Mouse (Mus musculus) kidney, adult 9 months (tissue): Measurements from ENCODE around the gene Bcl10.
"Not testable (repeated sequence)": the region's sequence is repeated elsewhere in the genome, so short reads cannot be mapped to it uniquely, and the experiment has no call there.

Experiments used
- DNase-seq: peaks from one replicate; pipeline ENCODE4 v3.0.0; 2022

Gene Bcl10

DNA sequence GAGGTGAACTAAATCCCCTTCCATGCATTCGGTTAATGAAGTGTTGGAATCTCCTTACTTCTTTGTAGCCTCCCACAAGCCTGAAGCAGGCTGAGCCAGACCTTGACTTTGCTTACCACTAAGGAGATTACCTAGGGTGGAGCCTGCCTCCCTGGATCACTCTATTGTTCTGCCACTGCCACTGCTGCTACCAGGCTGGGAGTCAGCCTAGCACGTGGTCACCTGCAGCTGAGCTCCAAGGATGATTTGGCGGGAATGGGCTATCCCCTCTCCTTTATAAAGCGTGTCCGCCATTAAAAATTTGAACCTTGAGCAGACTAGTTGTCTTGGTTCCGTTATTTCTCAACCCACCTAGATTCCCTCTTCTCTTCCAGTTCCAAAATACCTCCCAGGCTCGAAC lies 8.7 kb upstream of the Bcl10 start:
- DNase-seq, result not testable (repeated sequence)

DNA sequence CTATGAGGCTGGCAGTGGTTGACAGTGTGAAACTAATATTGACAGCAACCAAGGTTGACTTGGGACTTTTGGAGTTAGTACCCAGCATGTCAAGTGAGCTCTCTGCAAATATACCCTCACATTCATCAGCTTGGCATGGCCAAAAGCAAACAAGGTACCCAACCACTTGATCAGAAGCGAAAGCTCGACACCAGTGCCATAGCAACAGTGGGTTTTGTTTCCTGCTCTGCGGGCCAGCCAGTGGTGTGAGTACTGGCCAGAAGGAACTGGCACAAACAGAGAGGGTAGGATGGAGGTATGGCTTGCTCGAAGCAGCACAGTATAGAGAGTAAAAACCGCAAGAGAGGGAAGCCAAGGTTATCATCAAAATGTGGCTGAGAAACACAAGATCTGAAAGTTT lies 6.2 kb upstream of the Bcl10 start:
- DNase-seq, result no peak

DNA sequence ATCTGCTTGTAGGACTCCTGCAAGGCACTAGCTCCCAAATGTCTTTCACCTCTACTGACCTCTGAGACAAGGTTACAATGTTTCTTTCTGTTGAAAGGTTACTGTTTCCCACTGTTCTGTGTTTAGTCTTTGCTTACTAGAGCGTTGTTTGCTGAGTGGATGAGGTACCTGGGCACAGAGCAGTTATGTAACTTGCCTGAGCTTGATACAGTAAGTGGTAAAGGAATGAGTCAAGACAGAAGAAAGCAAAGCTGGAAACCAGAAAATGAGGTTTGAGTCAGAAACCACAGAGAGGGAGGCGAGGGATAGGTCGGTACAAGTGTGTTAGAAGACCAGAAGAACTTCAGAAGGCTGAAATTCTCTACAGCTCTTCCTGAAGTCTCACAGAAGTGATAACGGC lies 5.8 kb upstream of the Bcl10 start:
- DNase-seq, result peak; percentile 44

DNA sequence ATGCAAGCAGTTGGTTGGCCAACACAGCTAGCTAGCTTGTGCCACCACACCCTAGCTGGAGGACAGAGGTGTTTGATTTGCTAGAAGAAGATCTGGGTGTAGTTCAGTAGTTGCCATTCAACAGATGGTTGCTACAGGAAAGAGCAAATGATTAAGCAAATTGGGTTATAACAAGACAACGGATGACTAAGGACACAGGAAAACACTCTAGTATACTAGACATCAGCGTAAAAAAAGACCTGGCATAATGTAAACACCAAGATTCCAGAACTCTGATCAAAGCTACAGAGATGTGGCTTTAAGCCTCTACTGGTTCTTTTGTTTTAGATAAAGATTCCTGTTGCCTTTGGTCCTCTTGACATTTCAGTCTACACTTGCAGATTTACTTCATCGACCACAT lies 367 bp downstream of the Bcl10 start:
- no peak for DNase-seq

DNA sequence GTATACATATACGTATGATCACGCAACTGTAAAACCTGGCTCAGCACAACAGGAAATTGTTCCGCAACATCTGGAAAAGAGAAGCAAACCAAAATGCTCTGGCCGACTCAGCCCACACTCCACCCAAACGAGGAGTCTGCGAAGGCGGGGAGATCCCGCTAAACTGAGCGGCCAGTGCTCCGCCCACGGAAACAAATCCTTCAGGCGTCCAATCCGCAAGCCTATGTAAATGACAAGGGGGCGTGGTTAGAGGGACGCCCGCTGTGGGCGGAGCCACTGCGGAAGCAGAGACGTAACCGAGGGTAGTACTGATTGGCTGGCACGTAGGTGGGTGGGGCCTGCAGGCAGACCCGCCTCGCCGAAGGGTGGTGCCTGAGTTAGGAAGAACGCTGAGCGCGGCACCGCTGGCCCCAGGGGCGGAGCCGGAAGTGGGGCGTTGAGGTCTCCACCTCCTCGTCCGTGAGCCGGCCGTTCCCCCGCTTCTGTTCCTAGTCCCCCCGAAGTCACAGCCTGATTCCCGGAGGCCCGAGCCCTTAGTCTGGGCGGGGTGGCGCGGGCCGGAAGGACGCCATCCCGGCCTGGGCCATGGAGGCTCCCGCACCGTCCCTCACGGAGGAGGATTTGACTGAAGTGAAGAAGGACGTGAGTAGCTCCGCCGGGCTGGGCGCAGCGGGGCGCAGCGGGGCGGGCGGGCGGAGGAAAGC lies 1.4 kb downstream of the Bcl10 start:
- peak; percentile 99 for DNase-seq

DNA sequence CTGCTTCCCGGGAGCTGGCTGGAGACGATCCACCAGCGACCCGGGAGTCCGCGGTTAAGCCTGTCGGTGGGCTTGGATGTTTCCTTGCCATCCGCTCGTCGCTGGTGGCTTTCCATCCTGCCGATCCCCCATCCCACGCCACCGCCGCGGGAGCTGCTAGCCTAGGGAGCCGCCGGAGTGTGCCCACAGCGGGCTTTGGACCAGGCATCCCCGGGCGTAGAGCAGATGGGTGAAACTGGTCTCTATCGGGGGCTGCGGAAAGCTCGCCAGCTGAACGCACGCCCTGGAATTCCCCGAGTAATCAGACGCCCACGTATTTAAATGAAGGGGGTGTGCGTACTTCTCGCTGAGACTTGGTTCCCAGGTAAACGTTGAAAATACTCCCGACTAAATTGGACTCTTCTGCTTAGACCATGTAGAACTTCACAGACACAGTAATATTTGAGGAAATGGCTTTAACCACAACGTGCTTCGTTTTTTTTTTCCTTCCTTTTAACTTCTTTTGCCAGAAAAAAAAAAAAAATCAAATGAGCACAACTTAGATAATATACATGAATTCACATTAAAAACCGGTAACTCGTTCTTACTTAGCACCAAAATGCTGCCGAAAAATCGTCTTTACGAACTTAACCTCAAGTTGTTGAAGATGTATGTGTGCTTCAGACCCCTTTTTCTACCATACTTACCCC lies 2.2 kb downstream of the Bcl10 start:
- DNase-seq, result peak; percentile 56

DNA sequence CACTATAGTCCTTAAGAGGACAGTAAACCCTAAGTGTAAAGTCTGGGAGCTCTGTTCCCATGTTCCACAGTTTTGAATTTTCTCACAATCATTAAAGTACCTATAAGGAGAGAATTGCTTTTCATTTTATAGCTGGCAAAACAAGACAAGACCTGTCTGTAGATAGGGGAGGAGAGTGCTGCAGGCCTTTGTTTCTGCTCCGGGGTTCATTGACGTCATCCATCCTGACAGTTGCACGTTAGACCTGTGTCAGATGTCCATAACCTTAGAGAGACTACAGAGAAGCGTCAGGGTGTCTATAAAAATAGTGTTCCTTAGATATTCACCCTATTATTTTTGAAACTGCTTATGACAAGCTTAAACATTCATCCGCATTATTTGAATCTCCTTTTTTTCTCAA lies 2.9 kb downstream of the Bcl10 start:
- DNase-seq, result no peak

DNA sequence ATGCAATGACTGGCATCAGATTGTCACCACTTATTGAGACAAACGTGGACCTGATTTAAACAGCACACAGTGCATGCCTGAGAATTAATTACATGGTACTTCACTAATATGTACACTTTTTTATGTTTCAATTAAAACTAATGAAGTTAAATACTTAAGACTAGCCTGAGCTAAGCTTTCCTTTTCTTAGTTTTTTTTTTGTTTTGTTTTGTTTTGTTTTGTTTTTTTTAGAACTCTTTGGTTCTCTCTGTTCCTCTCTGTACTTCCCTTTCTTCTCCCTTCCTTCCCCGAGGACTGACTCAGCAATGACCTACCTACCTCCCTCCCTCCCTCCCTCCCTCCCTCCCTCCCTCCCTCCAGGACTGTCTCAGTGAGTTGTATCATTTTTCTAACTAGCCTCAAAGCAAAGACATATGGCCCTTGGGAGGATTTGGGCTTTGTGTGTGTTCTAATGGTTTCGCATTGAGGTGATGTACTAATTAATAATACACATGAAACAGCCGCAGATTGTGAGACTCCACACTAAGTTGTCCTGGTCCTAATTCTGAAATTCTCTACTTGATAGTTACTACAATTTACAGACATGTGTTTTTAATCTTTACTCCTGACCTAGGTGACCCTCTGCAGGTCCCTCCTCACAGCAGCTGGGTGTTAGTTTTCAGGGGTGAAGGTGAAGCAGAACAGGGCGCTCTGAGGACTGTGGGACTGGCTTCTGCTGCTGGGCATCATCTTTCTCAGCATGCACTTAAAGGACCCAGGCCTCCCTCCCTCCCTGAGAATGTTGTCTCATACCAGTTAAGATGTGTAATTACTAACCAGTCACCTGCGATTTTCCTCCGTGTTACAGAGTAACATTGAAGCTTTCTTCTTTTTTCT lies 7.2 kb downstream of the Bcl10 start:
- no peak for DNase-seq

DNA sequence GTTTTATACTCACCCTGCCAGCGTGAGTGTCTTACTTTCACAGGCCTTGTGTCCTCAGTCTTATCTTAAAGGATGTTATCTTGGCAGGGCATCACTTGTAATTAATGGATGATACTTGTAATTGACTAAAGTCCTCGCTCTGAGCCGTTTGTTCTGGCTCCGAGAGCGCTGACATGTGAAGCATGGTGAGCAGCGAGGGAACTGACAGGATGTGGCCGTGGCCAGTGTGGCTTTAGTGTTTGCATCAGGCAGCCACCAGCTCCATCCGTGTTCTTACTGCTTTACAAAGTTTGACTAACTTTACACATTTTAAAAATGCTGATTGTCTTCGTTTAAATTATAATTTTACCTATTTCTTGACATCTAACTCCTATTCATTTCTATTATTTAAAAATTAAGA lies 11.2 kb downstream of the Bcl10 start:
- DNase-seq, result no peak

DNA sequence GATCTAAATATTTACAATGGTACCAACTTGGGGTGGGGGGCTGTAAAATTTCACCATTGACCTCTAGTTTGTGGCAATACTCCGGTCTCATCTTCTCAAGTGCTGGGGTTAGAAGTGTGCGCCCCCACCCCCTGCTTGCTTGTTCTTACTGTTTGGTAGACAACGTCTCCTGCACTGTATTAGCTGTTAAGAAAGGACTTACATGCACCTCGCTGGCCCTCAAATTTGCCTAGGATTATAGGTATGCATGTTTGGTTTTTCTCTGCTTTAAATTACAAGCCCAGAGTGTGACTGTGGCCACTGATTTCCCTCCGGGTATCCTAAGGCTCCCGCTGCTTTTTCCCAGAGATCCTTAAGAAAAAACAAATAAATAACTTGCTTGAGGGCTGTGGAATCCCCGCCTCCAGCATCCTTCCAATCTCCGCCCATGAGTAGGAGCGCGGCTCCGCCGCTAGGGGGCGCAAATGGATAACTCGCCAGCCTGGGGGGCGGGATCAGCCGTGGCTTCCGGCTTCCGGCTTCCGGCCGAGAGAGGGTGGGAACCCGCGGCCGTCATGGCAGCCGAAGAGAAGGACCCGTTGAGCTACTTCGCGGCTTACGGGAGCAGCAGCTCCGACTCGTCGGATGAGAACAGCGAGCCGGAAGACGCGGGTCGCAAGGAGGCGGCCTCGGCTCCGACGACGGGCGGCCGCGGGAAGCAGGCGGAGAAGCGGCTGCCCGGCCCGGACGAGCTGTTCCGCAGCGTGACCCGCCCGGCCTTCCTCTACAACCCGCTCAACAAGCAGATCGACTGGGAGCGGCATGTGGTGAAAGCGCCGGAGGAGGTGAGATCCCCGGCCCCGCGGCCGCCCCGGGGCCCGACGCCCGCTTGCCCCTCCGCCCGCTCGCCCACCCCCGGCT lies 15.2 kb downstream of the Bcl10 start, which contains the start of gene 2410004B18Rik:
TSS of gene 2410004B18Rik (plus strand) at position 510 of the 900 bp plus-strand sequence.
- peak; percentile 93 for DNase-seq

DNA sequence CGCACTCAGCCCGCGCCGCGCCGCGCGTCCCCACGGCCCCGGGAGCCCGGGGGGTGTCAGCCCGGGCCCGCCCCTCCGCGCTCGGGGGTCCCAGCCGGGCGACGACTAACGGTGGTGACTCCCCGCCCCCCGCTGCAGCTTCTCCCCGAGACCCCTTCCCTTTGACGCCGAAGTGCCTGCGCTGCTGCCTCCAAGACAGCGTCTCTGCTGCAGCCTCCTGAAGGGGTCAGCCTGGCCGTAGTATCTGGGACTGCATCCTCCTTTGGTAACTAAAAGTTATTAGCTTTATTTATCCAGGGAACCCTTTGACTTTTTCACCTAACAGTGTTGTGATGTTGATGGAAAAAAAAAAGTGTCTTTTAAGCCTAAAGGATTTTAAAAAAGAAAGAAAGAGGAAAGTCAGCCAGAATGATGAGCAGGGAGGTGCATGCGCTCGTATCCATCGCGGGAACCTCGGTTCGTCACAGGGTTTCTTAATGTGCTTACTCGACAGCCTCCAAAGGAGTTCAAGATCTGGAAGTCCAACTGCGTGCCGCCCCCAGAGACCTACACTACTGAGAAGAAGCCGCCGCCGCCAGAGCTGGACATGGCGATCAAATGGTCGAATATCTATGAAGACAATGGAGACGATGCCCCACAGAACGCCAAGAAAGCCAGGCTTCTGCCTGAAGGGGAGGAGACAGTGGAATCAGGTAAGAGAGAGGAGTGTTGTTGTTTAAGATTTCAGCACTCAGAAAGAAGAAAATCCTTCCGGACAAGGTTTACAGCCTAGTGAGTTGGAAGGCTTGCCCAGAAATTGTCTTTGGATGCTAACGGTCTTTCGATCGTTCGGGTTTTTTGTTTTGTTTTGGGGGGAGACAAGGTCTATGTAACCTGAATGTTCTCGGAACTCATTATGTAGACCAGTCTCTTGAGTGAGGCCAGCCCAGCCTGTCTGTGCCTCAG lies 16.1 kb downstream of the Bcl10 start:
- no peak for DNase-seq

DNA sequence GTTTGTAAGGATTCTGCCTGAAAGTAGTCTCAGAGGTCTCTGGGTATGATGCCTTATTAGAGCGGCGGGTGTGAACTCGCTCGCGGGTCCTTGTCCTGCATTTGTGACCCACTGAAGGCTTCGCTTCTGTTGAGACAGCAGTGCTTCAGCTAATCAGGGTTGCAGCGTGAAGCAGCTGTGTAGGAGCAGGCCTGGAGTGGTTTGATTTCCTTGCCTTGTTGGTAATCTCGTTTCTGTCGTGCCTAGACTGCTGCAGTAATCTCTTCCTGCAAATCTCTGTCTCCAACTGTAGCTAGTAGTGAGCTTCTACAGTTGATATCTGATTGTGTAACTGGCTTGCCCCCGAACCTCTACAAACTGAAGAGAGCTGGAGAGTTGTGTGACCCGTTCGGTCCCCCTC lies 16.8 kb downstream of the Bcl10 start:
- DNase-seq, result no peak

DNA sequence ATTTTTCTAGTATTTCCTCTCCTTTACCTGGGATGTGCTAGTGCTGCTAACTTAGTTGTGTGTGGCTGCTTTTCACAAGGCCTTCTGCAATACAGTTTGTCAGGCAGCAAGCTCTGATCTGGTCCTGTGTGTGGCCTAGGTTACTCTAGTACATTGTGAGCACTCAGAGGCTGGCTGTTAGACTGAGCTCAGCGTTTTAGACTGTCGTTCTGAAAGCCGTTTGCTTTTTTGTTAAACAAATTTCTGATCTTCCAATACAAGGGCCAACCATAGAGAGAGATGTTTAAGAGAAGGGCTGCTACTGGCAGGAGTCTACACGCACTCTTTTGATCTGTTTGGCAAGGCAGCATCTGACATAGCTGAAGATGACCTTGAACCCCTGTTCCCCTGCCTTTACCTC lies 17.4 kb downstream of the Bcl10 start:
- DNase-seq, result no peak

DNA sequence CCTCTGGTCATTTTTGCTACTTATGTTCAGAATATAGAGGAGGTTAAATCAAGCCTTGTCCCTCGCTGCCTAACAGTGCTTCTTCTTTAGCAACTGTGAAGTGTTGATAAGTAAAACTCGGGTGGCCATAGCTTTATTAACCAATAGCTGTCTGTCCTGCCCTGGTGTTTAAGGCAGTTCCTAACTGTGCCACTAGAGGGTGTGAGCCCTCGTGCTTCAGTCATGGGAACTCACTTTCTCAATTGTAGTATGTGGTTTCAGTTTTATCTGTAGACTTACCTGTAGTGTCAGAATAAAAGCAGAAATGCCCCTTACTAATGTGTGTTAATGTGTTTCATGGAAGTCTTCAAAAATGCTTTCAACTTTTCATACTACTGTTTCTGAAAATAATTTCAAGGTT lies 19.4 kb downstream of the Bcl10 start:
- peak; percentile 85 for DNase-seq

DNA sequence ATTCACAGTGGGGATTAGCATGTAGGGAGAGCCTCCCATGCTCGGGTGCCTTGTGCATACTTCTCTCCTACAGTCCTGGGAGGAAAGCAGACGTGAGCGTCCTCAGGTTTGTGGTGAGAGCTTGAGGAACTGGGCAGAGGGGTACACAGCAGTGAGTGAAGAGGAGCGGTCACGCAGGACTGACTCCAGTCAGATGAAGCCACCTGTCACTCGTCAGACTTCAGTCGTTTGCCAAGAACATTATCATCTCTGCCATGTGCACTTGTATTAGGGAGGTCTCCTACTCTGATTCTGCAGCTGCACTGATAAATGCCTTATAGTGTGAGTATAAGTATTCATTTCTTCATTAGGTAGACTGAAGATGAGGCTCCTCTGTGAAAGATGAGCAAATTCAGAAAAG lies 21.7 kb downstream of the Bcl10 start:
- no peak for DNase-seq

DNA sequence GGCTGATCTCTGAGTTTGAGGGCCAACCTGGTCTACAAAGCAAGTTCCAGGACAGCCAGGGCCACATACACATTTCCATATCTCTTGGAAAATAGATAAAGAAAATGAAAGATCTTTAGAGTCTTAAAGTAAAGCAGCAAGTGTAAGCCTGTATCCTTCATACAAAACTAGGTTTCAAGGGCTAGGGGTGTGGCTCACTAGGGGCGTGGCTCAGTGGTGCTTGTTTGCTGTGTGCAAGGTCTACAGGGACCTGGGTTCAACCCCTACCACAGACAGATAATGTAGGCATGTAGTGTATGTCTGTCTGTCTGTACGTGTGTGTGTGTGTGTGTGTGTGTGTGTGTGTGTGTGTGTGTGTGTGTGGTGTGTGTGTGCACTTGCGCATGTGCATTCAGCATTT lies 23.3 kb downstream of the Bcl10 start:
- DNase-seq, result no peak

DNA sequence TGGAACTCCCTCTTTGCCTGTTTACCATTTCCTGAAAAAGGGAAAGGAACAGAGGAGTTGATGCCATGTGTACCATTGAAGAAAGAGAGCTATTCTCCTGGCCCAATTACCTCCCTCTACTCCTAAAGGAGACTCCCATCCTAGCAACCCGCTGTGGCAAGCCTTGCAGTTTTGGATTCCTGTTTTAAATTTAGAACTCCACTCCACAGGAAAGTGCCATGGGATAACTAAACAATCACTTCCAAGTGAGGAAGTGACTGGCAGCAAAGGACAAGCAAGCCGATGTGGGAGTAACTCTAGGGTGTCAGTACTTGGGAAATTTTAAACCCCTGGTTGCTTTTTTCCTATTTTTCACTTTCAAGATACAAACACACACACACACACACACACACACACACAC lies 24.1 kb downstream of the Bcl10 start:
- DNase-seq, result no peak

DNA sequence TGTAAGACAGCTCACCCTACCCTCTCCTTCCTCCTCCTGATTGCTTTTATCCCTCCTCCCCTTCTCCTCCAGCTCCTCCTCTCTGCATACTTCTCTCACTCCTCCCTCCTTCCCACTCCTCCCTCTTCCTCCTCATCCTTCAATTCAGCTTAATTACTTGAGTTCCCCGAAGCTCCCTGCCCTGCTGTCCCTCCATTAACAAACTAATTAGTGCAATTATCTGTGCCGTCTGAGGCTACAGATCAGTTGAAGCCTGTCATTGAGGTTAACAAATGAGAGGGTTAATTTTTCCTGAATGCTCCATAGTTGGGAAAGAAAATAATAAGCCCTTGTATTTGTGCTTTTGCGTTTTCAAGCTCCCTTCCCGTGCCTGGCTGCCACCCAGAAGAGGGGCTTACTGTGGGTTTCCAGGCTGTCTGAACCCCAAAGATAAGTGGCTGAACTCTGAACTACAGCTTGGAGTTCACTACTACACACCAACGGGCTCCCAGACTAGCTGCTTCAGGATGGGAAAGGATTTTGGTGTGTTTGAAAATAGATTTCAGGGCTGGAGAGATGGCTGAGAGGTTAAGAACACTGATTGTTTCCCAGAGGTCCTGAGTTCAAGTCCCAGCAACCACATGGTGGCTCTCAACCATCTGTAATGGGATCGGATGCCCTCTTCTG lies 25.1 kb downstream of the Bcl10 start:
- no peak for DNase-seq

DNA sequence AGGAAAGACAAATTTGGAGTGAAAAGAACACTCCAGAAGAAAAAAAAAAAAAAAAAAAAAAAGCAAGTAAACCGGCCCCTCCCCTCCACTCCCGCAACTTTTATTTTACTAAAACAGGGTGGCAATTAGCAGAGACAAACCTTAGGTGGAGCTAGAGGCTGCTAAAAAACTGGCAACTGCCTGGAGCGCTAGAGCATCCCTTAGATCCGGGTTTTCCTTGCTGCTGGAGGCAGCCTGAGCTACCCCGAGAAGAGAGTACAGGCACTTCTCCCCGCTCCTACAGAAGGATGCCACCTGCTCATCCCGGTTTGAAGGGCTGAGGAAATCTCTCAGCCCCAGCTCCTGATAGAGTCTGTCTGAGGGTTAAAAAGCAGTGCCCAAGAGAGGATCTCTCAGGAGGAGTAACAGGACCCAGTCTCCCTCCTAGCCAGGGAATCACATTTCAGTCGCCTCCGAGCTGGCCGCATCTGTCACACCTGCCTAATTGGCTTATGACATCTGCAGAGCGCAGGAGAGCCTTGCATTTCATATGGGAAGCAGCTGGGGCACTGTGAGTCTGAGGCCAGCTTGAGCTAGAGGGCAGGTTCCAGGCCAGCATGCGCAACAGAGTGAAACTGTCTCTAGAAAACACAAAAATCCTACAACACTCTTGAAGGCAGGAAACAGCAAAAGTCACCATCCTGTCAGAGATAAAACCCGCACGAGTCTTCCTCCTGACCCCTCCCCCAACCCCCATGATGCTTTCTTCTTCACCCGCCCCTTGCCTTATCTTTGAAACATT lies 27.6 kb downstream of the Bcl10 start:
- DNase-seq, result peak; percentile 74

DNA sequence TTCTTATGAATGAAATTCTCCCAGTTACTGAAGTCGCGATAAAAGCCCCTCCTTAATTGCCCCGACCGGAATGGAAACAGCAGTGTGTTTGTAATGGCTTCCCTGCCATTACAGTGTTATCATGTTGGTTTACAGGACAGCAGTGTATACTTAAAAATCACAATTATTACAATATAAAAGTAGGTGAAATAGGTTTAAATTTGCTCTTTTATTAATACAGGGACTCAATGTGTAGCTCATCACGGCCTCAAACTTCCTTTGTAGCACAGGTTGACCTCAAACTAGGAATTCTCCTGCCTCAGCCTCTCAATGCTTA lies 28.2 kb downstream of the Bcl10 start:
- DNase-seq, result no peak
